Mouse (Mus musculus) liver, embryonic 11.5 days (tissue): ENCODE measurements around the gene Disp3. TPM values are rescaled to one million over a fixed set of nuclear protein-coding genes. Genes with fewer than 3 reads are reported as not detected.
A peak's percentile ranks its signal among the peaks of the same experiment; 100 is the strongest.

ENCODE experiments used
- ATAC-seq: fragments of 200-750 bp; cut with Nextera tagmentation; replicated peaks from 2 replicates; pipeline ENCODE4 v1.8.0; 2017; ENCODE audit warnings: moderate number of reproducible peaks, mild to moderate bottlenecking, moderate TSS enrichment, moderate library complexity; ENCODE audit not compliant: low FRiP score
- DNase-seq: peaks from one replicate; pipeline ENCODE4 v3.0.0-alpha.2; 2017; ENCODE audit warnings: low spot score
- H3K27ac ChIP-seq: fragments of 300-500 bp; sonication (generic); 2 replicates; pipeline ENCODE4 v1.5.1; 2014; ENCODE audit warnings: mild to moderate bottlenecking, low read depth, low read length, control low read depth
- H3K27me3 ChIP-seq: fragments of 300-500 bp; sonication (generic); replicated peaks from 2 replicates; pipeline ENCODE4 v1.6.1; 2014; ENCODE audit warnings: low read length, mixed read lengths; ENCODE audit not compliant: control insufficient read depth, insufficient read depth
- H3K36me3 ChIP-seq: fragments of 300-500 bp; sonication (generic); 2 replicates; pipeline ENCODE4 v1.6.1; 2014; ENCODE audit warnings: mild to moderate bottlenecking, low read length, moderate library complexity, mixed read lengths; ENCODE audit not compliant: control insufficient read depth, insufficient read depth
- H3K4me1 ChIP-seq: fragments of 300-500 bp; sonication (generic); replicated peaks from 2 replicates; pipeline ENCODE4 v1.6.1; 2014; ENCODE audit warnings: low read length, mixed read lengths; ENCODE audit not compliant: control insufficient read depth, insufficient read depth
- H3K4me2 ChIP-seq: fragments of 300-500 bp; sonication (generic); 2 replicates; pipeline ENCODE4 v1.6.1; 2014; ENCODE audit warnings: mild to moderate bottlenecking, control low read depth, moderate library complexity
- H3K4me3 ChIP-seq: fragments of 300-500 bp; sonication (generic); 2 replicates; pipeline ENCODE4 v1.5.1; 2014; ENCODE audit warnings: low read depth, low read length, control low read depth
- H3K9ac ChIP-seq: fragments of 300-500 bp; sonication (generic); 2 replicates; pipeline ENCODE4 v1.6.1; 2014; ENCODE audit warnings: low read depth, low read length, control low read depth
- H3K9me3 ChIP-seq: fragments of 300-500 bp; sonication (generic); 2 replicates; pipeline ENCODE4 v1.6.1; 2016; ENCODE audit warnings: low read length, inconsistent platforms, mixed read lengths; ENCODE audit not compliant: control insufficient read depth
- WGBS: fragments of 180-500 bp; shearing (Covaris S2); extraction: QIAGEN DNeasy Blood & Tissue Kit; methylation state at CpG from one replicate; pipeline ENCODE4 v1.1.7; 2014; 5-methylcytosine and 5-hydroxymethylcytosine counted together
- polyA plus RNA-seq: library from polyadenylated mRNA; unstranded; fragments of >200 nt; fragmentation: Nextera tagmentation; extraction: Ambion mirVana; gene quantifications from 2 replicates; pipeline ENCODE4 v1.2.1, GENCODE M21; 2014

Gene Disp3
- polyA plus RNA-seq, result 0.04 TPM in 1 of 2 replicates, not detected in the other

DNA sequence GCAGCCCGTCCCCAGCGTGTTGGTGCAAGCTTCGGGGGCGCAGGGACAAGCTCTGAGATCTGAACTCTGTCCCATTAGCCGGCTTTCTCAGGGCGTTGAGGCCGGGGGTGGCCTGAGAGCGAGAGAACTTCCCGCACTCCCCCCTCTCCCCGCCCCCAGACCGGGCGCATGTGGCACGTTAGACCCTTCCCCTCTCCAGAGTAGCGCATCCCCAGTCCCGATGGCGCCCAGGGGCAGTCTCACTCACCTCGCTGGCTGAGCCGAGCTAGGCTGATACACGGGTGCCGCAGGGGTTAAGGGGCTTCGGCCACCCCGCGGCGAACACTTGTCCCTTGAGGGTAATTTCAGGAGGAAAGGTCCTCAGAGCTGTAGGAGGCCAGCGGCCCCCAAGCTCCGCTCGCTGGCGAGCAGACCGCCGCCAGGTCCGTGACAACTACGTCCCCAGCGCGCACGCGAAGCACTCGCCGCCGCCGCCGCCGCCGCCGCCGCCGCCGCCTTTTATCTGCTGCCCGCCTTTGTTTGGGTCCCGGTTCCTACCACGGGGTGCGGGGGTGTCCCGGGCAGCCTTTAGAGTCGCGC, at the start of gene Disp3:
Gene Disp3, minus strand, starts transcription at position 490 of the 579 bp plus-strand sequence.
- Histone ChIP-seq H3K36me3 (no peaks in the 10 kb centered on the region), H3K9me3 (no peaks in the 10 kb centered on the region), H3K27ac (no peak within 1 kb of the TSS), H3K27me3 (peaks cover 51% of the 10 kb centered on the region), H3K9ac (no peak within 1 kb of the TSS), H3K4me2 (peak within 1 kb of the TSS; percentile 57), H3K4me1 (no peaks in the 10 kb centered on the region; the same call in none of the 2 replicates), H3K4me3 (peak within 1 kb of the TSS; percentile 43)
- 3% methylated on average over 39 of the region's 54 CpGs for WGBS
- peak; percentile 35 for DNase-seq
- peak; percentile 40 for ATAC-seq

GRCm38 (mm10) chr4:148330269-148330668, 42.5 kb upstream of the Disp3 start:
- WGBS, result 67% methylated on average over 2 of the region's 2 CpGs
- DNase-seq, result no peak
- Histone ChIP-seq H3K4me2 (no peak overlapping the region), H3K4me1 (no peaks in the 10 kb centered on the region; the same call in 1 of the 2 replicates), H3K27me3 (no peaks in the 10 kb centered on the region), H3K36me3 (no peaks in the 10 kb centered on the region), H3K27ac (no peak overlapping the region), H3K9ac (no peak overlapping the region), H3K9me3 (no peaks in the 10 kb centered on the region), H3K4me3 (no peak overlapping the region)
- no peak for ATAC-seq

GRCm38 (mm10) chr4:148329431-148329830, 41.7 kb upstream of the Disp3 start:
- H3K36me3 ChIP-seq, result no peaks in the 10 kb centered on the region
- no peaks in the 10 kb centered on the region for H3K9me3 ChIP-seq
- 43% methylated on average over 11 of the region's 11 CpGs for WGBS
- no peak overlapping the region for H3K4me3 ChIP-seq
- no peak overlapping the region for H3K27ac ChIP-seq
- DNase-seq (no peak), ATAC-seq (no peak)
- no peak overlapping the region for H3K9ac ChIP-seq
- no peaks in the 10 kb centered on the region; the same call in 1 of the 2 replicates for H3K4me1 ChIP-seq
- H3K4me2 ChIP-seq, result no peak overlapping the region
- no peaks in the 10 kb centered on the region for H3K27me3 ChIP-seq

GRCm38 (mm10) chr4:148328237-148328636, 40.5 kb upstream of the Disp3 start:
- 82% methylated on average over 1 of the region's 1 CpGs for WGBS
- H3K4me1 ChIP-seq, result no peaks in the 10 kb centered on the region; the same call in 1 of the 2 replicates
- no peak overlapping the region for H3K27ac ChIP-seq
- H3K4me3 ChIP-seq, result no peak overlapping the region
- no peak for ATAC-seq
- no peaks in the 10 kb centered on the region for H3K36me3 ChIP-seq
- H3K9ac ChIP-seq, result no peak overlapping the region
- no peaks in the 10 kb centered on the region for H3K9me3 ChIP-seq
- H3K27me3 ChIP-seq, result no peaks in the 10 kb centered on the region
- DNase-seq, result no peak
- H3K4me2 ChIP-seq, result no peak overlapping the region

GRCm38 (mm10) chr4:148327266-148327997, 39.7 kb upstream of the Disp3 start:
- no peak overlapping the region for H3K9ac ChIP-seq
- no peak overlapping the region for H3K27ac ChIP-seq
- no peaks in the 10 kb centered on the region; the same call in 1 of the 2 replicates for H3K4me1 ChIP-seq
- no peaks in the 10 kb centered on the region for H3K36me3 ChIP-seq
- H3K4me2 ChIP-seq, result no peak overlapping the region
- WGBS, result 33% methylated on average over 19 of the region's 19 CpGs
- ATAC-seq, result no peak
- no peak for DNase-seq
- no peaks in the 10 kb centered on the region for H3K27me3 ChIP-seq
- H3K9me3 ChIP-seq, result no peaks in the 10 kb centered on the region
- H3K4me3 ChIP-seq, result no peak overlapping the region

DNA sequence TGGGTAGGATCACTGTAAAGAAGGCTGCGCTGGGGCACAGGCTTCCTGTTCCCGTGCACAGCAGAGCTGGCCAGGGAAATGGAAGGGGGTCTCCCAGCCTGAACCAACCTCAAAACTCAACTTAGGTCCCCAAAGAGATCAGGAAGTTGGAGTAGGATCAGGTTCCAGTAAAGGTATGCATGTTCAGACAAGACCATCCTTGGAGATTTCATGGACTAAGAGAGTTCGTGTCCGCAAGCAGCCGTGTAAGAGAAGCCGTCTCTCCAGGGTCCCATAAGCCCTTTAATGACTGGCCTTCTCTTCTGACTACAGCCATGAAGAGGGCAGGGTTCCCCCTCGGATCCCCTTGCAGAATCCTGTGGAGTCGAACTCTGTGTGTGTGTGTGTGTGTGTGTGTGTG, 39.0 kb upstream of the Disp3 start:
- DNase-seq, result no peak
- H3K4me2 ChIP-seq, result no peak overlapping the region
- no peaks in the 10 kb centered on the region for H3K9me3 ChIP-seq
- no peaks in the 10 kb centered on the region for H3K27me3 ChIP-seq
- H3K4me1 ChIP-seq, result no peaks in the 10 kb centered on the region; the same call in 1 of the 2 replicates
- no peak overlapping the region for H3K27ac ChIP-seq
- no peaks in the 10 kb centered on the region for H3K36me3 ChIP-seq
- WGBS, result 59% methylated on average over 8 of the region's 8 CpGs
- H3K9ac ChIP-seq, result no peak overlapping the region
- ATAC-seq, result no peak
- no peak overlapping the region for H3K4me3 ChIP-seq

- ATAC-seq, result no peak
- Histone ChIP-seq H3K4me3 (no peak overlapping the region), H3K4me1 (no peaks in the 10 kb centered on the region; the same call in 1 of the 2 replicates), H3K27ac (no peak overlapping the region), H3K9ac (no peak overlapping the region), H3K4me2 (no peak overlapping the region), H3K9me3 (no peaks in the 10 kb centered on the region), H3K36me3 (no peaks in the 10 kb centered on the region), H3K27me3 (no peaks in the 10 kb centered on the region)
- DNase-seq, result no peak
- WGBS, result 80% methylated on average over 3 of the region's 3 CpGs
These were observed 38.2 kb upstream of the Disp3 start for GRCm38 (mm10) chr4:148325951-148326350.

DNA sequence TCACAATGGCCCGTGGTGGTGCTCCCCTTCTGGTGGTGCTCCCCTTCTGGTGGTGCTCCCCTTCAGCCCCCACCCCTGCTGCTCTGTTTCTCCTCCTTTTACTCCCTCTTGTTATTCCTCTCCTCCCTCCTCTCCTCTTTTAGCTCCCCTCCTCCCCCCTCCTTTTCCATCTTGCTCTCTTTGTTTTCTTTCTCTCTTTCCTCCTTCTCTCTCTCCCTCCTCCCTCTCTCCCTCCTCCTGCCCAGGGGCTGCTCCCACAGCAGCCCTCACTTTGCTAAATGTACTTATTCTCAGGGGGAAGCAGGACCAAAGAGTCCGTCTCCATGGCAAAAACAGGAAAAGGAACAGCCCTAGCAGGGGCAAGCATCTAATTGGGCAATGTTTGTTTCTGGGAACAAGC, 37.3 kb upstream of the Disp3 start:
- no peak overlapping the region for H3K4me2 ChIP-seq
- H3K9ac ChIP-seq, result no peak overlapping the region
- H3K36me3 ChIP-seq, result no peaks in the 10 kb centered on the region
- H3K27ac ChIP-seq, result no peak overlapping the region
- ATAC-seq (no peak), DNase-seq (no peak)
- WGBS, result 18% methylated on average over 2 of the region's 2 CpGs
- no peaks in the 10 kb centered on the region for H3K27me3 ChIP-seq
- H3K9me3 ChIP-seq, result no peaks in the 10 kb centered on the region
- no peak overlapping the region for H3K4me3 ChIP-seq
- H3K4me1 ChIP-seq, result no peaks in the 10 kb centered on the region; the same call in 1 of the 2 replicates

DNA sequence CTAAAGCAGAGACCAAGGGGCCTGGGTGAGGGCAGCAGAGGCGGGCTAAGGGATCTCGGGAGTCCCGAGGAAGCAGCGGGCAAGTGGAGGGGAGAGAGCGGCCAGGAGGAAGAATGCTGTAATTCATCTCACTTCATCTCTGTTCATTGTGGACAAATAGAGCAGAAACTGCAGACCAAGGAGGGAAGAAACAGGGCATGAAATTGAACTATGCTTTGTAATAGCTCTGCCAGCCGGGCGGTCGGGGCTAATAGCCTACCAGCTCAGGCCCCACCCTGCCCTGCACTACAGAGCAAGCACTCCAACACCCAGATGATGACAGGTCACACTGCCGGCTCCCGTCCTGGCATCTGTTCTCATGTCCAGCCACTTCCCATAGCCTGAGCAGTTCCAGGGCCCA, 34.4 kb upstream of the Disp3 start:
- no peaks in the 10 kb centered on the region for H3K27me3 ChIP-seq
- H3K4me2 ChIP-seq, result no peak overlapping the region
- no peak overlapping the region for H3K9ac ChIP-seq
- no peak overlapping the region for H3K27ac ChIP-seq
- DNase-seq (no peak), ATAC-seq (no peak)
- H3K36me3 ChIP-seq, result no peaks in the 10 kb centered on the region
- no peaks in the 10 kb centered on the region; the same call in 1 of the 2 replicates for H3K4me1 ChIP-seq
- H3K9me3 ChIP-seq, result no peaks in the 10 kb centered on the region
- no peak overlapping the region for H3K4me3 ChIP-seq
- 61% methylated on average over 10 of the region's 10 CpGs for WGBS
